Mouse (Mus musculus) cortical plate, adult 2 months (tissue): Measurements from ENCODE around the gene Pgm5. TPM values are rescaled to one million over a fixed set of nuclear protein-coding genes. Genes with fewer than 3 reads are reported as not detected.

Source experiments
- H3K27ac ChIP-seq: fragments of 200-500 bp; 2 replicates; pipeline ENCODE4 v1.5.1; 2012; ENCODE audit warnings: low read length, control low read depth, inconsistent platforms; ENCODE audit not compliant: insufficient read depth
- H3K4me1 ChIP-seq: fragments of 200-500 bp; 2 replicates; pipeline ENCODE4 v1.6.1; 2011; ENCODE audit warnings: low read length; ENCODE audit not compliant: control insufficient read depth, insufficient read depth
- H3K4me3 ChIP-seq: fragments of 200-500 bp; 2 replicates; pipeline ENCODE4 v1.5.1; 2011; ENCODE audit warnings: mild to moderate bottlenecking, low read length, control low read depth; ENCODE audit not compliant: insufficient read depth
- CTCF ChIP-seq: fragments of 200-500 bp; IDR thresholded peaks from 2 replicates; pipeline ENCODE4 v1.5.1; 2011; ENCODE audit warnings: mild to moderate bottlenecking, control low read depth, low read length; ENCODE audit not compliant: insufficient read depth; ENCODE audit errors: extremely low read depth
- POLR2A ChIP-seq: fragments of 200-500 bp; IDR thresholded peaks from 2 replicates; pipeline ENCODE4 v1.6.1; 2011; ENCODE audit warnings: mild to moderate bottlenecking, low read length, control low read depth; ENCODE audit not compliant: insufficient read depth; ENCODE audit errors: extremely low read depth
- polyA plus RNA-seq: library from polyadenylated mRNA; depleted of rRNA; stranded (reverse); fragments of >200 nt; gene quantifications from 2 replicates; pipeline ENCODE4 v1.2.3, GENCODE M21; 2012

Gene Pgm5
- polyA plus RNA-seq, 1 experiment, result 2.4 TPM

- Histone ChIP-seq H3K4me3 (no peak overlapping the region), H3K4me1 (no peaks in the 10 kb centered on the region), H3K27ac (no peak overlapping the region)
- TF ChIP-seq POLR2A (no peak), CTCF (no peak)
Observed at GRCm38 (mm10) chr19:24865436-24865835, 3.8 kb upstream of the Pgm5 start.

GRCm38 (mm10) chr19:24861276-24861611 lies 411 bp downstream of the Pgm5 start:
- H3K27ac ChIP-seq, result no peak overlapping the region
- no peak for TF ChIP-seq CTCF
- no peak for TF ChIP-seq POLR2A
- no peaks in the 10 kb centered on the region for H3K4me1 ChIP-seq
- peak overlapping the region; percentile 14; the same call in 1 of the 2 replicates for H3K4me3 ChIP-seq

GRCm38 (mm10) chr19:24851456-24852315 lies 10.0 kb downstream of the Pgm5 start:
- no peak overlapping the region for H3K27ac ChIP-seq
- TF ChIP-seq POLR2A, result no peak
- TF ChIP-seq CTCF, result no peak
- H3K4me3 ChIP-seq, result no peak overlapping the region
- no peaks in the 10 kb centered on the region for H3K4me1 ChIP-seq

GRCm38 (mm10) chr19:24848844-24849243 lies 12.8 kb downstream of the Pgm5 start:
- Histone ChIP-seq H3K27ac (no peak overlapping the region), H3K4me3 (no peak overlapping the region), H3K4me1 (no peaks in the 10 kb centered on the region)
- TF ChIP-seq POLR2A (no peak), CTCF (no peak)

DNA sequence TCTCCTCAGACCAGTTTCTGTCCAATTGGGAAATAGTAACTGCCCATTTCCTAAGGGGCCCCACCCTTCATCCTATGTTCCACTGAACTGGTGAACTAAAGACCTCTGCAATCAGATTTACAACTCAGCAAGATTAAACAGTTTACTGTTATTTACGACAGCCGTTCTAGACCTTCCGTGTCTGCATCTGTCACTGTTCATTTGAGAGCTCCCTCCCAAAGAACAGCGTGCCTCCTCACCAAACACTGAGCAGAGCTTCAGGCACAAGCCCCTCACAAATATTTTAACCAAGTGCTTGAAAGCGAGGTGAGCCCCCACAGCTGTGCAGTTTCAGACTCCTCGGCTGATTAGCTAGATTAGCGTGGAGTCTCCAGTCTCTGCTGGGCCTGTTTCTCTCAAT lies 13.3 kb downstream of the Pgm5 start:
- H3K27ac ChIP-seq, result no peak overlapping the region
- no peaks in the 10 kb centered on the region for H3K4me1 ChIP-seq
- TF ChIP-seq POLR2A (no peak), CTCF (no peak)
- H3K4me3 ChIP-seq, result no peak overlapping the region

- no peaks in the 10 kb centered on the region for H3K4me1 ChIP-seq
- no peak overlapping the region for H3K27ac ChIP-seq
- H3K4me3 ChIP-seq, result no peak overlapping the region
- no peak for TF ChIP-seq CTCF
- TF ChIP-seq POLR2A, result no peak
Observed at GRCm38 (mm10) chr19:24845007-24845546, 16.6 kb downstream of the Pgm5 start.

- H3K4me3 ChIP-seq, result no peak overlapping the region
- H3K4me1 ChIP-seq, result no peaks in the 10 kb centered on the region
- H3K27ac ChIP-seq, result no peak overlapping the region
- no peak for TF ChIP-seq CTCF
- no peak for TF ChIP-seq POLR2A
Observed at GRCm38 (mm10) chr19:24842080-24842479, 19.6 kb downstream of the Pgm5 start.

GRCm38 (mm10) chr19:24824517-24824916 lies 37.1 kb downstream of the Pgm5 start:
- Histone ChIP-seq H3K4me1 (no peaks in the 10 kb centered on the region), H3K4me3 (no peak overlapping the region), H3K27ac (no peak overlapping the region)
- TF ChIP-seq CTCF (no peak), POLR2A (no peak)

DNA sequence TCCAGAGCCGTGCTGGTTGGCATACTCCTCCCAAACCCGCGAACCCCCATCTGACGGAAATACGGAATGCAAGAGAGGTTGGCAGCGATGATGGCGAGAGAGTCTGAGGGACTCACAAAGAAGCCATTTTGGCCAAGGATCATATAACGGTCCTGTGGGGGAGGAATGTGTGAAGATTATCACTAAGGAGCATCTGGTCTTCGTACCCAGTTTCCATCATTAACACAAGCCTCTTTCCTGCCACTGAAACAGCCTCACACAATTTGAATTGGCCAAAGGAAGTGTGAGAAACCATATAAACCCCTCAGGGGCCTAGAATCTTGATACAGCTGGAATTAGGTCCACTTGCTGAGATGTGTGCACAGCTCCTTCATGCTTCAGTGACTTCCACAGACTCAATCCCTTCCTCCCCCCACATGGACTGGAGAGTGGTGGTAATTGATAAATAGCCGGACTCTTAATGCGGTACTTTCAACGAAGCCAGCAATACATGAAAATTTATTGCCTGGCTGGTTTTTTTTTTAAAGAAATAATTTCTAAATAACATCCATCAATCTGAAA lies 45.9 kb downstream of the Pgm5 start:
- Histone ChIP-seq H3K4me3 (no peak overlapping the region), H3K27ac (no peak overlapping the region), H3K4me1 (no peaks in the 10 kb centered on the region)
- TF ChIP-seq CTCF (no peak), POLR2A (no peak)

- Histone ChIP-seq H3K4me1 (no peaks in the 10 kb centered on the region), H3K27ac (no peak overlapping the region), H3K4me3 (no peak overlapping the region)
- TF ChIP-seq CTCF (no peak), POLR2A (no peak)
Observed at GRCm38 (mm10) chr19:24812861-24813293, 48.8 kb downstream of the Pgm5 start.
